Mouse (Mus musculus) adrenal gland, adult (tissue): ENCODE measurements around the gene Fez2.

Source experiments
- DNase-seq, 2 experiments: peaks; one replicate each; pipeline ENCODE4 v3.0.0; 2022 to 2023; ENCODE audit warnings: low spot score in 1 of 2; ENCODE audit not compliant: inconsistent age in 2 of 2

Fez2 gene

DNA sequence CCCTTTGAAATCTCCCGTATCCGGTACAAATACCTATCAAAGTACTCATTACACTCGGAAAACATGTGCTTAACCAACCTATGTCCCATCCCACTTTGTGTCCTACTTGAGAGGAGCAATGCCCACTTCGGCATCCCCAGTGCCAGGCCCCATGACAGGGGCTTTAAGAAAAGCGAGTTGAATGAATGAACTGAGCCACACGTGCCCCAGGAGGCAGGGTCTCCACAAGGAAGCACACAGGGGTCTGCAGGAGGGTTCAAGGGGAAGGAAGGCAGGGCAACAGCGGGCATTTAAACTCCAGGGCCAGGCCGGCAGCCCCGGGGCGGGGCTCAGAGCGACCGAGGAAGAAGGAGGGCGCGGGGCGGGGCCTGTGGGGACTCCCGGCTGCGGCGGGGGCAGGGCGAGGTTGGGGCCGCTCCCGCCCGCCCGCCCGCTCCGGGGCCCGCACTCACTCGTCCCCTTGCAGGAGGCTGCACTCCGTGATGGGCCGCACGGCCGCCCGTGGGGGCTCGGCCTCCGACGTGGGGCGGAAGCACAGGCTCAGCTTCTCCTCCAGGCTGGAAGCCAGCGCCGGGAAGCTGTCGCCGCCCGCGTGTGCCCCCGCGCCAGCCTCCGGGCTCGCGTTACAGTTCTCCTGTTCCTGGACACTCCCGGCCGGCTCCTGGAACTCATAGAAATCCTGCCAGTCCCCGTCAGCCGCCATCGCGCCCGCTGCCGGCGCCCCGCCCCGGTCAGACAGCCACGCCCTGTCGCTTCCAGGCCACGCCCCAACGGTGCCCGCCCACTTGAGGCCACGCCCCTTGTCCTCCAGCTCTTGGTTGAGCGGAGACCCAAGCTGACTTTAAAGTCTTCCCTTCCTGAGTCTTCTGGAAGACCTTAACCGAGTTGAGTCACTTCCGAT, at the start of gene Fez2:
Gene Fez2 (minus strand): TSS at position 772 of the 901 bp plus-strand sequence.
- peak; percentile 96 to 99 for DNase-seq

DNA sequence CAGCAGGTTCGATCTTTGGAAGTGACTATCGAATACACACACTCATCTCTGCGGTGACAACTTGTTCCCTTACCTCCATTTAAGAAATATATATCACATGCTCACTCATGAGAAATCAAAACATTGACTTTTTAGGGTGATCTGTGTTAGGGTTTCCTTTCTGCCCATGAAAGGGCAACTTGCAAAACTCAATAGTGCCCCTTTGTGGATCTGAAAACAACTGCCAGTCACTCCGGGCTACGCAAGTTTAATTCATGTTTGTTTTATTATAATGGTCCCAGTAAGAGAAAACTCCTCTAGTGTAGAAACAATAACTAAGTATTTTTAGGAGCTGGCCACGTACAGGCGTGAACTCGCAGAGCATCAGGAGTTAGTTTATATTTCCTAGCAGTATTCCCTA, 47.5 kb upstream of the Fez2 start:
- DNase-seq = no peak

DNA sequence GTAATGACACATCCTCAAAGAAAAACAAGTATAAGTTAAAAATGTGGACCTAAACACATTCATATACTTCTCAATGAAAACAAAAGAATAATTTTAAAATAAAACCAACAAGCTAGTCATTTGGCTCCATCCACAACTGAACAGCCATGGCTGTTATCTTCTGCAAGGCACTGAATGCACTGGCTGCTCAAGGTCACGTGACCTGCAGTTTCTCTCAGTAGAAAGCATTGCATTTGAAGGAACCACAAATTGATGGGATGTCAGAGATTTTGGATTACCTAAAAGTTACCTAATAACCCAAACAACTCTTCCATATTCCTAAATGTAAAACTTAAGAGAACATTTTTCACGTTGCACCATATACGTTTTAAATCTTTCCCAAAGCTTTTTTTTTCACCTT, 47.1 kb upstream of the Fez2 start:
- DNase-seq = no peak

- no peak for DNase-seq
Measured at GRCm38 (mm10) chr17:78460140-78460539, 42.2 kb upstream of the Fez2 start.

GRCm38 (mm10) chr17:78455556-78455955, 37.6 kb upstream of the Fez2 start:
- no peak for DNase-seq

GRCm38 (mm10) chr17:78455114-78455513, 37.2 kb upstream of the Fez2 start:
- DNase-seq = peak; percentile 71 to 91

- DNase-seq = peak in 1 of 2 experiments; percentile 53
Measured at GRCm38 (mm10) chr17:78454189-78454977, 36.4 kb upstream of the Fez2 start.

- DNase-seq = no peak
Measured at GRCm38 (mm10) chr17:78453529-78453928, 35.6 kb upstream of the Fez2 start.

DNA sequence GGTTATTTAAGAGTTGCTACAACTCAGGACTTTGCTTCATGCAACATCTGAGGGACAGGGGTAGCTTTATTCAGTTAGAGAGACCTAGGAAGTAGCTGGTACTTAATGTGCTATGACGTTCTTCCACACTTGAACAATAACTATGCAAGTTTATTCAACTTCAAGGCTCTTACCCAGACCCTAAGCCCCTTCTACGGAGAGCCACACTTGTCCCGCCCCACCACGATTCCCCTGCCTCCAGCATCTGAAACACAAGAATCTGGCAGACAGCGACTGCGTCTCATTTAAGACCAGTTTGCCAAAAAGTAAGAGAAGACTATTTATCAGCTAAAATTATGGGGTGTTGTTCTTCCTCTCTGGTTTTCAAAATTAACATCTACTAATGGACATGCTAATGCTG, 33.9 kb upstream of the Fez2 start:
- DNase-seq = peak in 1 of 2 experiments; percentile 26

DNA sequence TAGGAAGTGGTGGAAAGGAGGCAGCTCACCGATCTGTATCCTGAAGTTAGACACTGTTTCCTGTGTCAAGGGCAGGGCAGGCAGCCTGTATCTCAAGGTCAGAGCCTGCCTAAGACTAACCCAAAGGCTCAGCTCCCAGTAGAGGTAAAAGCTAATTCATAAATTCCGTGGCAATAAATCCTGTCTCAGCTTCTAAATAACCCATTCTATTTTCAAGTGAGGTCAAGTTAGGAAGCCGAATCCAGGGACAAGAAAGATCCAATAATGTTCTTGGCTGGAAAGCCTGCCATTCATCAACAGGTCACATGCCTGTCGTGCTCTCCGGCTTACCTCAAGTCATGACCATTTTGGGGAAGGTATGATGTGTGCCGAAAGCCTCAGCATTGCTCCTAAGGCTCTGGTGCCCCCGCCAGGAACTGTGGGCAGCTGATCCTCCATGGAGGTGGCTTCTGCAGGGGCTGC, 33.4 kb upstream of the Fez2 start:
- peak; percentile 21 to 68 for DNase-seq

GRCm38 (mm10) chr17:78449635-78450197, 31.8 kb upstream of the Fez2 start:
- DNase-seq = no peak

GRCm38 (mm10) chr17:78444826-78445225, 26.9 kb upstream of the Fez2 start:
- DNase-seq = peak in 1 of 2 experiments; percentile 47

DNA sequence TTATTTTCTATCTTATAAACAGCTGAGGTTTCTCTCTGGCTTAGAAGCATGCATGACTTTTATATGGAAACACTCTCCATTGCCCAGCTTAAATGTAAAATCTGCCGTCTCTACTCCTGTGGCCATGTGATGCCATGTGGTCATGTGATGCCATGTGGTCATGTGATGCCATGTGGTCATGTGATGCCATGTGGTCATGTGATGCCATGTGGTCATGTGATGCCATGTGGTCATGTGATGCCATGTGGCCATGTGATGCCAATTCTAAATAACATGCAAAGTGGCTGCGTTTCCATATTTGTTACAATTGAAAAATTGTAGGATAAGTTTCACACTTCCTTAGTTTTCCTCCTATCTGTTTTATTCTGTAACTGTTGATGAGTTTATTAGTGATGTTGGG, 22.8 kb upstream of the Fez2 start:
- DNase-seq = no peak

GRCm38 (mm10) chr17:78437161-78437560, 19.2 kb upstream of the Fez2 start:
- DNase-seq = no peak

GRCm38 (mm10) chr17:78435661-78436060, 17.7 kb upstream of the Fez2 start:
- DNase-seq = no peak

DNA sequence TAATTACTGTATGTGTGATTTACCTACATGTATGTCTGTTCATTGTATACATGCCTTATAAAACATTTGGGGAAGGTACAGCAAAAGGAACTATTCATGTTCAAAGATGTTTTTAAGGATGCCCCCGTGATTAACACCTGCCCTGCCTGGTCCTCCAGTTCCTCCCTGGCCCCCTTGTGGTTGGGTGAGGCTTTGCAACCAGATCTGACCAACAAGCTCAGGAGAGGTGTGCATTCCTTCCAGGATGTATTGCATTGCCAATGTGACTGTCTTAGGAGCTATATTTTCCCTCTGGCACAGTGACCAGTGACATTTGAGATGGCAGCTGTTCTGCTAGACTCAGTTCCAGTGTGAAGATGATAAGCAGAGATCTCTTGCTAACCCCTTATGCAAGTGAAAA, 16.8 kb upstream of the Fez2 start:
- DNase-seq = peak; percentile 51 to 86

- DNase-seq = peak in 1 of 2 experiments; percentile 38
Measured at GRCm38 (mm10) chr17:78430374-78430773, 12.4 kb upstream of the Fez2 start.

GRCm38 (mm10) chr17:78429051-78429450, 11.1 kb upstream of the Fez2 start:
- DNase-seq = no peak

DNA sequence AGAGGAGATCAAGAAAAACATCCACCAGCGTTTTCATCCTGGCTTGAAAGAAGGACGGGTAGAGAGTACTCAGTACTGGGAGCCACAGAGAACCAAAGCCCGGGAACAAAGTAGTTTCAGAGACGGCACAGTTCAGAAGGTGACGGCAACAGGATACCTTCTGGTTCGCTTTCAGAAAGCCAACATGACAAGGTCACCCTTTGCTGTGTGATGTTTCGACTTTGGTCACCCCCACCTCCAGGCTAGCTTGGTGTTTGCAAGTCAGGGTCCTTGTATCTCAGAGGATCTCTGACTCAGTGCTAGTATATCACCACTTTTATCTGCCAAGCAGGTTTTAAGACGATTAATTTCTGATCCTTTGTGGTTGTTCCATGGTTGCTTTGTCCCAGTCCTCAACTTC, 7.1 kb upstream of the Fez2 start:
- peak in 1 of 2 experiments; percentile 74 for DNase-seq

DNA sequence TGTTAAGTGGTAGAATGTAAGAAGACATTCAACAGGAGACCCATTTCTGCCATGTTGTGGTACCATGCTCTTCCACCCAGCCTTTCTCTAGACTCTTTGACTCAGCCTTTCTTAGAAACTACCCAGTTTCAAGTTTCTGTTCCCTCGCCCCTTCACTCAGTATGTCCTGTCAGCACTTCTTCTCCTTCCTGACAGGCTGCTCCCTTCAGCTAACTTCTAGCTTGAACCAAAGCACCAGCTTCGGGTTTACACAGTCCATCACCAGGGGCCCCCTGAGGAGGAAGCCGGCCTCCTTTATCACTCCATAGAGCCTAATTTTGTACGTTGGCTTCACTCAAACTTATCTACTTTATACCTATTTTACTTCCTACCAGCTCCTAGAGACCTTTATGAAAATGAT, 1.3 kb upstream of the Fez2 start:
- peak in 1 of 2 experiments; percentile 20 for DNase-seq

- DNase-seq = no peak
Measured at GRCm38 (mm10) chr17:78415255-78415654, 2.7 kb downstream of the Fez2 start.
